Mouse (Mus musculus): ENCODE results near the gene Slc25a27. TPM values are rescaled to one million over a fixed set of nuclear protein-coding genes. Genes with fewer than 3 reads are reported as not detected.

The Slc25a27 gene
- total and polyA plus RNA-seq, 3 experiments = not detected

DNA sequence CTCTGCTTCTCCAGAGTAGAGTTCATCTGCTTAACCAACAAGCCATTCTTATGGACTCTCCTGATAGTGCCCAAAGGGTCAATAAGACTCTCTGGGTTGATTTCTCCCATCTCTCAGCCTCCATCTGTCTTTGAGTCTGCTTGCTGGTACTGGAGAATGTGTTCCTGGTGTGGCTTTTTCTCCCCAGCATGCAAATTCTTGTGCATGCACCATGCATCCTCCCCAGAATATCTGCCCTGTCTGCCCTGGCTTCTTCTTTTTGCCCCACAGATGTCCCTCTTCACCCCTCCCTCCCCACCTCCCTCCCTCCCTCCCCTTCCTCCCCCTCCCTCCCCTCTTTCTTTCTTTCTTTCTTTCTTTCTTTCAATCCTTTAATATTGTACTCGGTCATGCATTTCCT, 10.3 kb upstream of the Slc25a27 start:
- DNase-seq (ENCODE audit: low read depth, low spot score) = no peak

DNA sequence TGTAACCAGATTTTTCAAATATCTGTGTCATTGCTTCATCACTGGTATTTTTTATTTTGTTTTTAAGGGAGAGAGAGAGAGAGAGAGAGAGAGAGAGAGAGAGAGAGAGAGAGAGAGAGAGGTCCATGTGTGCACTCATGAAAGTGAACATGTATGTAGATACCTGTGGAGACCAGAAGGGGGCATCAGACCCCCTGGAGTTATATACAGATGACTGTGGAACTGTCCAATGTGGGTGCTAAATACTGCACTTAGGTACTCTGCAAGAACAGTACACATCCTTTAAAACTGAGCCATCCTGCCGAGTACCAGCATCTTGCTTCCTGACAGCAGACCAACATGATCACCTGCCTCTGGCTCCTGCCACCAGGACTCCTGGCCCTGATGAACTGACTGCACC, 9.2 kb upstream of the Slc25a27 start:
- Histone ChIP-seq H3K79me2 (ENCODE audit: control insufficient read depth, insufficient read depth, low read length, poor library complexity) (no peaks in the 10 kb centered on the region), H3K4me3 (ENCODE audit: control insufficient read depth in 1 of 2, insufficient read depth in 1 of 2, low read depth in 2 of 2, low read length in 2 of 2) (no peak overlapping the region), H3K9ac (ENCODE audit: control insufficient read depth, low read depth, low read length, poor library complexity, severe bottlenecking) (no peak overlapping the region), H3K36me3 (ENCODE audit: control insufficient read depth in 1 of 2, insufficient read depth in 2 of 2, low read length in 2 of 2) (no peaks in the 10 kb centered on the region), H3K9me3 (replicated peaks; ENCODE audit: insufficient read depth, low read length) (no peaks in the 10 kb centered on the region), H3K27ac (ENCODE audit: control insufficient read depth, low read depth, low read length) (no peak overlapping the region), H3K27me3 (ENCODE audit: control insufficient read depth in 1 of 2, insufficient read depth in 2 of 2, low read length in 2 of 2) (no peaks in the 10 kb centered on the region), H3K4me1 (ENCODE audit: control insufficient read depth in 1 of 2, insufficient read depth in 2 of 2, low read length in 2 of 2) (no peaks in the 10 kb centered on the region)
- TF ChIP-seq SMC3 (IDR thresholded peaks at IDR 0.05; ENCODE audit: low read depth, low read length) (0 out of 2 replicates have a peak, but pooled peaks have one; percentile 4), GABPA (IDR thresholded peaks at IDR 0.05; ENCODE audit: low read depth, low read length) (no peak)
- DNase-seq (ENCODE audit: low read depth, low spot score) = no peak

More for the DNA sequence above, 10.3 kb upstream of the Slc25a27 start:
- no peaks in the 10 kb centered on the region for H3K4me1 ChIP-seq (ENCODE audit: control insufficient read depth in 1 of 2, insufficient read depth in 2 of 2, low read length in 2 of 2)
- no peak overlapping the region for H3K9ac ChIP-seq (ENCODE audit: control insufficient read depth, low read depth, low read length, poor library complexity, severe bottlenecking)
- no peak overlapping the region for H3K27ac ChIP-seq (ENCODE audit: control insufficient read depth, low read depth, low read length)
- no peaks in the 10 kb centered on the region for H3K79me2 ChIP-seq (ENCODE audit: control insufficient read depth, insufficient read depth, low read length, poor library complexity)
- TF ChIP-seq CHD1 (IDR thresholded peaks at IDR 0.05; ENCODE audit: low read depth, low read length) (no peak), KAT2A (conservative IDR thresholded peaks at IDR 0.05; ENCODE audit: low read depth, low read length) (no peak), MAFK (IDR thresholded peaks at IDR 0.05; ENCODE audit: borderline replicate concordance, low read depth, low read length) (no peak)
- H3K4me3 ChIP-seq (ENCODE audit: control insufficient read depth in 1 of 2, insufficient read depth in 1 of 2, low read depth in 2 of 2, low read length in 2 of 2) = no peak overlapping the region
- no peaks in the 10 kb centered on the region for H3K36me3 ChIP-seq (ENCODE audit: control insufficient read depth in 1 of 2, insufficient read depth in 2 of 2, low read length in 2 of 2)
- H3K9me3 ChIP-seq (replicated peaks; ENCODE audit: insufficient read depth, low read length) = no peaks in the 10 kb centered on the region
- no peaks in the 10 kb centered on the region for H3K27me3 ChIP-seq (ENCODE audit: control insufficient read depth in 1 of 2, insufficient read depth in 2 of 2, low read length in 2 of 2)

DNA sequence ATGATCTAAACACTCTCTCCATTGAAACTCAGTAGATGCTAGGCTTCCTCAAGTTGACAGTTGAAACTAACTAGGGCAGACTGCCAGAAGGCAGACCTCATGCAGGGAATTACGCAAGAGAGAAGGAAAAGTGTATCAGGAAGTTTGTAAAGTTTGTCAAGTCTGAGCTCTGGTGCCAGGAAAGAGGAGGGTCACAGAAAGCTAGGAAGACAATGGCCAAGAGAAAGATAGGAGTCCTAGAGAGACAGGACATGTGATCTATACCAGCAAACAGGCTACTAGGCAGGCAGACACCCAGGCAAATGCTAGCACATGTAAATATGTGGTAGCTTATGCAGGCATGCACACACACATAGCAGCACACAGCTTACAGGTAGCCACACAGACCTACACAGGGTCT, 8.2 kb upstream of the Slc25a27 start:
- H3K79me2 ChIP-seq (ENCODE audit: control insufficient read depth, insufficient read depth, low read length, poor library complexity) = no peaks in the 10 kb centered on the region
- no peak overlapping the region for H3K9ac ChIP-seq (ENCODE audit: control insufficient read depth, low read depth, low read length, poor library complexity, severe bottlenecking)
- H3K9me3 ChIP-seq (replicated peaks; ENCODE audit: insufficient read depth, low read length) = no peaks in the 10 kb centered on the region
- no peak for DNase-seq (ENCODE audit: low read depth, low spot score)
- TF ChIP-seq MAFK (IDR thresholded peaks at IDR 0.05; ENCODE audit: borderline replicate concordance, low read depth, low read length) (no peak), POLR2A (IDR thresholded peaks at IDR 0.05; ENCODE audit: control insufficient read depth in 1 of 2, insufficient read depth in 1 of 2, low read depth in 1 of 2, low read length in 2 of 2, poor library complexity in 1 of 2) (no peak), TAL1 (IDR thresholded peaks at IDR 0.05; ENCODE audit: low read length) (no peak), MXI1 (IDR thresholded peaks at IDR 0.05; ENCODE audit: low read depth, low read length) (no peak), BHLHE40 (IDR thresholded peaks at IDR 0.05; ENCODE audit: borderline replicate concordance, low read depth, low read length) (no peak), RCOR1 (IDR thresholded peaks at IDR 0.05; ENCODE audit: low read depth, low read length) (no peak), GABPA (IDR thresholded peaks at IDR 0.05; ENCODE audit: low read depth, low read length) (no peak), MYC (IDR thresholded peaks at IDR 0.05; ENCODE audit: low read depth, low read length) (no peak), ZC3H11A (IDR thresholded peaks at IDR 0.05; ENCODE audit: low read depth, low read length) (no peak)
- no peaks in the 10 kb centered on the region for H3K36me3 ChIP-seq (ENCODE audit: control insufficient read depth in 1 of 2, insufficient read depth in 2 of 2, low read length in 2 of 2)
- H3K27me3 ChIP-seq (ENCODE audit: control insufficient read depth in 1 of 2, insufficient read depth in 2 of 2, low read length in 2 of 2) = no peaks in the 10 kb centered on the region
- H3K27ac ChIP-seq (ENCODE audit: control insufficient read depth, low read depth, low read length) = no peak overlapping the region
- no peak overlapping the region for H3K4me3 ChIP-seq (ENCODE audit: control insufficient read depth in 1 of 2, insufficient read depth in 1 of 2, low read depth in 2 of 2, low read length in 2 of 2)
- no peaks in the 10 kb centered on the region for H3K4me1 ChIP-seq (ENCODE audit: control insufficient read depth in 1 of 2, insufficient read depth in 2 of 2, low read length in 2 of 2)
